Mouse (Mus musculus) kidney, adult 2 months (tissue): ENCODE measurements at regions not wholly inside any gene's neighbourhood (a gene's known extent, or its start where the extent isn't known, plus 50 kb on each side); places are given as distances from the start of the nearest gene placed in this dataset.

Experiments
- DNase-seq: peaks from one replicate; pipeline ENCODE4 v3.0.0; 2021
- H3K27ac ChIP-seq: fragments of 200-500 bp; 2 replicates; pipeline ENCODE4 v1.5.1; 2012; ENCODE audit warnings: low read depth, low read length, control low read depth, inconsistent platforms; ENCODE audit not compliant: insufficient read depth
- H3K27me3 ChIP-seq: fragments of 200-500 bp; replicated peaks from 2 replicates; pipeline ENCODE4 v1.6.1; 2012; ENCODE audit warnings: mild to moderate bottlenecking, moderate library complexity, low read length, inconsistent platforms; ENCODE audit not compliant: control insufficient read depth, insufficient read depth
- H3K36me3 ChIP-seq: fragments of 200-500 bp; 2 replicates; pipeline ENCODE4 v1.6.1; 2012; ENCODE audit warnings: mild to moderate bottlenecking, moderate library complexity, low read length, inconsistent platforms; ENCODE audit not compliant: control insufficient read depth, insufficient read depth
- H3K4me1 ChIP-seq: fragments of 200-500 bp; 2 replicates; pipeline ENCODE4 v1.6.1; 2011; ENCODE audit warnings: low read length; ENCODE audit not compliant: control insufficient read depth, insufficient read depth
- H3K4me3 ChIP-seq: fragments of 200-500 bp; 2 replicates; pipeline ENCODE4 v1.5.1; 2011; ENCODE audit warnings: mild to moderate bottlenecking, low read depth, low read length, control low read depth; ENCODE audit not compliant: insufficient read depth
- CTCF ChIP-seq: fragments of 200-500 bp; conservative IDR thresholded peaks from 2 replicates; pipeline ENCODE4 v1.5.1; 2011; ENCODE audit warnings: low read depth, mild to moderate bottlenecking, control low read depth, low read length, moderate library complexity, mixed read lengths; ENCODE audit not compliant: insufficient read depth, insufficient read length
- POLR2A ChIP-seq: fragments of 200-500 bp; IDR thresholded peaks from one replicate; pipeline ENCODE4 v1.6.1; 2011; ENCODE audit warnings: low read depth, low read length, control low read depth
- WGBS: fragments of 180-500 bp; shearing (Covaris S2); methylation state at CpG from one replicate; pipeline ENCODE4 v1.1.7; 2018; 5-methylcytosine and 5-hydroxymethylcytosine counted together

DNA sequence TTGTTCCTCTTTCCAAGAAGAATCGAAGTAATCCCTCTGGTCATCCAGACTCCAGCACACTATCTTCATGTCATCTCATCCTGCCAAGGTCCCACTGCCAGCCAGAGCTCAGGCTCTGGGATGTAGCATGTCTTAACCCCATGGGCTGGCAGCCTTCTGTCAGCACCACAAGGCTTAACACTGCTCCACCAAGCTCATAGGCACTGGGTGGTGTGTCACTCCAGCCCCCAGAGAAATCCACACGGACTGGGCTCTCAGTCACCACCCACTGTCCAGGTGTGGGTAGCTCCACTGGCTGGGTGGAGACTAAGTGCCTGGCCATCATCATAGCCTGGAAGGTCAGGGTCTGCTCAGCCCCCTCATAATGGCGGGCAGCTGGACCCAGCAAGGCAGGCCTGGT lies 459.8 kb upstream of the Pcdh17 start:
- 87% methylated on average over 3 of the region's 3 CpGs for WGBS
- Histone ChIP-seq H3K4me1 (no peaks in the 10 kb centered on the region), H3K27ac (no peak overlapping the region), H3K4me3 (no peak overlapping the region), H3K36me3 (no peaks in the 10 kb centered on the region), H3K27me3 (no peaks in the 10 kb centered on the region)
- no peak for DNase-seq
- TF ChIP-seq POLR2A (no peak), CTCF (no peak)
